Mouse (Mus musculus) hindbrain, postnatal 0 days (tissue): ENCODE measurements around the gene Slc44a3. TPM values are rescaled to one million over a fixed set of nuclear protein-coding genes. Genes with fewer than 3 reads are reported as not detected.

Experiments
- ATAC-seq: fragments of 200-750 bp; cut with Nextera tagmentation; 2 replicates; pipeline ENCODE4 v1.8.0; 2017; ENCODE audit warnings: mild to moderate bottlenecking, moderate TSS enrichment, moderate library complexity
- DNase-seq: peaks from one replicate; pipeline ENCODE4 v3.0.0-alpha.2; 2015; ENCODE audit warnings: low spot score
- H3K27ac ChIP-seq: fragments of 300-500 bp; sonication (generic); 2 replicates; pipeline ENCODE4 v1.5.1; 2014; ENCODE audit warnings: mild to moderate bottlenecking
- H3K27me3 ChIP-seq: fragments of 300-500 bp; sonication (generic); 2 replicates; pipeline ENCODE4 v1.6.1; 2014; ENCODE audit warnings: low read length, mixed read lengths; ENCODE audit not compliant: insufficient read depth
- H3K36me3 ChIP-seq: fragments of 300-500 bp; sonication (generic); 2 replicates; pipeline ENCODE4 v1.6.1; 2014; ENCODE audit warnings: low read length, mixed read lengths; ENCODE audit not compliant: insufficient read depth
- H3K4me1 ChIP-seq: fragments of 300-500 bp; sonication (generic); 2 replicates; pipeline ENCODE4 v1.6.1; 2014; ENCODE audit warnings: antibody characterized with exemption, low read length, mixed read lengths; ENCODE audit not compliant: insufficient read depth
- H3K4me2 ChIP-seq: fragments of 300-500 bp; sonication (generic); 2 replicates; pipeline ENCODE4 v1.6.1; 2014; ENCODE audit warnings: low read depth, mild to moderate bottlenecking, low read length, moderate library complexity, mixed read lengths
- H3K4me3 ChIP-seq: fragments of 300-500 bp; sonication (generic); 2 replicates; pipeline ENCODE4 v1.5.1; 2014; ENCODE audit warnings: low read length
- H3K9ac ChIP-seq: fragments of 300-500 bp; sonication (generic); replicated peaks from 2 replicates; pipeline ENCODE4 v1.6.1; 2014; ENCODE audit warnings: mild to moderate bottlenecking, low read length, moderate library complexity, mixed read lengths
- H3K9me3 ChIP-seq: fragments of 300-500 bp; sonication (generic); 2 replicates; pipeline ENCODE4 v1.6.1; 2016; ENCODE audit warnings: low read length, mixed read lengths
- CTCF ChIP-seq: IDR thresholded peaks from 2 replicates; pipeline ENCODE4 v1.5.1; 2016; ENCODE audit warnings: antibody characterized with exemption, control low read depth, low read depth
- WGBS: fragments of 180-500 bp; shearing (Covaris S2); extraction: QIAGEN DNeasy Blood & Tissue Kit; methylation state at CpG from one replicate; pipeline ENCODE4 v1.1.7; 2014; 5-methylcytosine and 5-hydroxymethylcytosine counted together
- polyA plus RNA-seq: library from polyadenylated mRNA; unstranded; fragments of >200 nt; fragmentation: Nextera tagmentation; extraction: Ambion mirVana; gene quantifications from 2 replicates; pipeline ENCODE4 v1.2.1, GENCODE M21; 2015
- total RNA-seq: library from RNA; depleted of rRNA; stranded (reverse); fragments of >200 nt; gene quantifications from 2 replicates; pipeline ENCODE4 v1.2.3, GENCODE M21; 2014; rRNA removed

Slc44a3 gene
- total and polyA plus RNA-seq, 2 experiments from 2014 or later, result 0.51 to 0.68 TPM

- no peak overlapping the region for H3K4me3 ChIP-seq
- H3K4me1 ChIP-seq, result no peaks in the 10 kb centered on the region
- WGBS, result 82% methylated on average over 6 of the region's 6 CpGs
- no peak for TF ChIP-seq CTCF
- no peaks in the 10 kb centered on the region for H3K36me3 ChIP-seq
- H3K4me2 ChIP-seq, result no peak overlapping the region
- no peaks in the 10 kb centered on the region for H3K9me3 ChIP-seq
- DNase-seq, result no peak
- H3K27ac ChIP-seq, result no peak overlapping the region
- ATAC-seq, result no peak
- H3K9ac ChIP-seq, result no peak overlapping the region
- H3K27me3 ChIP-seq, result no peaks in the 10 kb centered on the region
Observed at GRCm38 (mm10) chr3:121411450-121411849, 120.8 kb downstream of the Slc44a3 start.

Other genes with a start within 250 kb of the Slc44a3 start
- gene Tmem56, start 249.3 kb downstream of the Slc44a3 start, total RNA-seq, result 8.1 and 13.5 TPM in 2 replicates
- 3.8 and 3.9 TPM in 2 replicates for gene Tmem56, start 249.3 kb downstream of the Slc44a3 start, polyA plus RNA-seq
- gene Alg14, start 240.6 kb downstream of the Slc44a3 start, total RNA-seq, result 26.6 and 30.3 TPM in 2 replicates
- 35.3 and 39.5 TPM in 2 replicates for gene Alg14, start 240.6 kb downstream of the Slc44a3 start, polyA plus RNA-seq
- gene Cnn3, start 105.9 kb downstream of the Slc44a3 start, total RNA-seq, result 180 and 194 TPM in 2 replicates
- gene Cnn3, start 105.9 kb downstream of the Slc44a3 start, polyA plus RNA-seq, result 317 and 348 TPM in 2 replicates
- not detected in 2 replicates for gene 4930432M17Rik, start 138.4 kb upstream of the Slc44a3 start, total RNA-seq
- gene 4930432M17Rik, start 138.4 kb upstream of the Slc44a3 start, polyA plus RNA-seq, result not detected in 2 replicates
- 12.0 and 16.1 TPM in 2 replicates for gene F3, start 191.1 kb upstream of the Slc44a3 start, total RNA-seq
- gene F3, start 191.1 kb upstream of the Slc44a3 start, polyA plus RNA-seq, result 15.2 and 18.9 TPM in 2 replicates